Comparison of ENCODE assay signal across 8 mouse cellular contexts in genomic region chr3:152193635-152194097, GRCm38 (mm10). TPM values are rescaled to one million over a fixed set of nuclear protein-coding genes. Genes with fewer than 3 reads are reported as not detected.
A peak's percentile ranks its signal among the peaks of the same experiment; 100 is the strongest.
DNase-seq lines count a peak whose midpoint lies in the region; ATAC-seq lines count a peak whose summit lies in the region.

No protein-coding gene starts in this region.

- H3K27me3 ChIP-seq in hindbrain, embryonic 16.5 days (replicated peaks; ENCODE audit: control insufficient read depth, insufficient read depth, low read length) = no peaks in the 10 kb centered on the region

- H3K79me2 ChIP-seq in macrophage (ENCODE audit: inconsistent target) = peaks cover 42% of the 10 kb centered on the region

- H3K36me3 ChIP-seq in hindbrain, embryonic 16.5 days (ENCODE audit: control insufficient read depth, insufficient read depth, low read length) = no peaks in the 10 kb centered on the region
- H3K36me3 ChIP-seq in macrophage (ENCODE audit: inconsistent target) = no peaks in the 10 kb centered on the region

- H3K4me2 ChIP-seq in hindbrain, embryonic 16.5 days (ENCODE audit: low read length) = peak overlapping the region; percentile 53

- H3K4me1 ChIP-seq in hindbrain, embryonic 16.5 days (ENCODE audit: control insufficient read depth, insufficient read depth, low read depth, low read length) = peaks cover 12% of the 10 kb centered on the region

- peak; percentile 99 for ATAC-seq in hindbrain, embryonic 16.5 days

- H3K9ac ChIP-seq in hindbrain, embryonic 16.5 days (ENCODE audit: low read depth, low read length) = peak overlapping the region; percentile 59

- WGBS in hindbrain, embryonic 16.5 days = 1% methylated on average over 17 of the region's 17 CpGs
- WGBS in macrophage (ENCODE audit: missing documents) = 0% methylated on average over 17 of the region's 17 CpGs

- peak overlapping the region; percentile 81 for H3K27ac ChIP-seq in hindbrain, embryonic 16.5 days (ENCODE audit: low read depth, low read length)
- peak overlapping the region; percentile 54 for H3K27ac ChIP-seq in macrophage

- DNase-seq in R1 (ENCODE audit: low read depth, low spot score) = peak; percentile 86
- peak; percentile 84 to 88 for DNase-seq in cerebellum, postnatal 25 days
- peak; percentile 90 to 93 for DNase-seq in frontal cortex, postnatal 36 days (ENCODE audit: low spot score in 2 of 2)
- peak; percentile 82 to 90 for DNase-seq in left cerebral cortex, adult 18-20 months (ENCODE audit: low spot score in 2 of 2)
- DNase-seq in right cerebral cortex, adult 18-20 months = peak; percentile 94
- peak; percentile 49 for DNase-seq in urinary bladder, postnatal 10 days (ENCODE audit: low spot score)

- H3K4me3 ChIP-seq in hindbrain, embryonic 16.5 days (ENCODE audit: low read length) = peak overlapping the region; percentile 51
- H3K4me3 ChIP-seq in macrophage (ENCODE audit: inconsistent target) = peak overlapping the region; percentile 67

- H3K9me3 ChIP-seq in hindbrain, embryonic 16.5 days (ENCODE audit: control insufficient read depth, low read length) = no peaks in the 10 kb centered on the region

RNA-seq across cellular contexts. Expression of gene Dnajb4, which starts 16.4 kb away (rescaled TPM):
- 45.7 and 49.5 TPM in 2 replicates for polyA plus RNA-seq in hindbrain, embryonic 16.5 days (2015; fragmentation: Nextera tagmentation; extraction: Ambion mirVana)
- 10 to 100 TPM; 74.9 to 82.4 TPM for total RNA-seq in left cerebral cortex, adult 18-20 months (2021)
- 10 to 100 TPM in 24 of 26 experiments, 1 to 10 TPM in 2; 9.1 to 82.7 (median 21.5) TPM for total RNA-seq in macrophage (2018; cell fraction: chromatin; rRNA removed)
- 100 to 1,000 TPM in 1 of 26 experiments, 10 to 100 TPM in 25; 15.8 to 120 (median 27.0) TPM for total RNA-seq in macrophage (2018; cell fraction: cytosol; rRNA removed)
- 10 to 100 TPM; 21.2 to 96.7 (median 39.7) TPM for total RNA-seq in macrophage (2018; cell fraction: nucleus; rRNA removed)
- 20.2 to 25.5 TPM (median 23.8 TPM) in 3 replicates for polyA plus RNA-seq in macrophage (2018)

RNA-seq across cellular contexts. Expression of gene Fubp1, which starts 16.6 kb away (rescaled TPM):
- polyA plus RNA-seq in hindbrain, embryonic 16.5 days (2015; fragmentation: Nextera tagmentation; extraction: Ambion mirVana) = 168 and 188 TPM in 2 replicates
- total RNA-seq in left cerebral cortex, adult 18-20 months (2021) = 100 to 1,000 TPM; 116 to 121 TPM
- total RNA-seq in macrophage (2018; cell fraction: chromatin; rRNA removed) = 100 to 1,000 TPM; 204 to 537 (median 394) TPM
- total RNA-seq in macrophage (2018; cell fraction: cytosol; rRNA removed) = 10 to 100 TPM; 42.7 to 74.8 (median 57.3) TPM
- total RNA-seq in macrophage (2018; cell fraction: nucleus; rRNA removed) = 100 to 1,000 TPM; 118 to 352 (median 176) TPM
- 49.5 to 105 TPM (median 88.5 TPM) in 3 replicates for polyA plus RNA-seq in macrophage (2018)

RNA-seq across cellular contexts. Expression of gene Gipc2, which starts 27.6 kb away (rescaled TPM):
- polyA plus RNA-seq in hindbrain, embryonic 16.5 days (2015; fragmentation: Nextera tagmentation; extraction: Ambion mirVana) = 9.7 and 11.9 TPM in 2 replicates
- total RNA-seq in left cerebral cortex, adult 18-20 months (2021) = 1 to 10 TPM; 3.2 to 3.5 TPM
- total RNA-seq in macrophage (2018; cell fraction: chromatin; rRNA removed) = 1 to 10 TPM in 3 of 26 experiments, not detected in 23; 1.0 to 1.8 (median 1.2) TPM
- under 1 TPM in 17 of 26 experiments, not detected in 9; 0.13 to 0.49 (median 0.29) TPM for total RNA-seq in macrophage (2018; cell fraction: cytosol; rRNA removed)
- total RNA-seq in macrophage (2018; cell fraction: nucleus; rRNA removed) = 1 to 10 TPM in 1 of 26 experiments, under 1 TPM in 1, not detected in 24; 0.52 to 2.3 TPM
- 0.21 to 0.29 TPM in 2 of 3 replicates, not detected in the other for polyA plus RNA-seq in macrophage (2018)

Comparison
In these comparisons a context has a peak if more than half of its experiments do, and no peak if none do; other contexts are left out.
1. Peak in every context shown above with its lines: DNase-seq, ATAC-seq, H3K4me3 ChIP-seq and H3K27ac ChIP-seq.